Mouse (Mus musculus) left cerebral cortex, adult 8-10 months (tissue): Measurements from ENCODE around the gene Efcab5. TPM values are rescaled to one million over a fixed set of nuclear protein-coding genes. Genes with fewer than 3 reads are reported as not detected.
A peak's percentile ranks its signal among the peaks of the same experiment; 100 is the strongest.
"Not testable (repeated sequence)": the region's sequence is repeated elsewhere in the genome, so short reads cannot be mapped to it uniquely, and the experiment has no call there.

Experiments
- DNase-seq, 2 experiments: peaks; one replicate each; pipeline ENCODE4 v3.0.0; 2022; ENCODE audit warnings: low spot score in 2 of 2
- total RNA-seq, 4 experiments: library from RNA; stranded (reverse); gene quantifications; 2 replicates each; pipeline ENCODE4 v1.2.4; 2022

The Efcab5 gene
- total RNA-seq, 4 experiments from 2014 or later: 2.8 to 4.3 (median 4.1) TPM

GRCm38 (mm10) chr11:77179771-77180170 lies 9.0 kb downstream of the Efcab5 start:
- no peak for DNase-seq

- DNase-seq: no peak
Measured at GRCm38 (mm10) chr11:77174531-77174930, 14.2 kb downstream of the Efcab5 start.

GRCm38 (mm10) chr11:77173731-77174130 lies 15.0 kb downstream of the Efcab5 start:
- DNase-seq: no peak

- DNase-seq: no peak
Measured at GRCm38 (mm10) chr11:77160744-77161143, 28.0 kb downstream of the Efcab5 start.

- no peak for DNase-seq
Measured at GRCm38 (mm10) chr11:77160341-77160740, 28.4 kb downstream of the Efcab5 start.

- no peak for DNase-seq
Measured at GRCm38 (mm10) chr11:77154214-77154613, 34.6 kb downstream of the Efcab5 start.

- no peak for DNase-seq
Measured at GRCm38 (mm10) chr11:77150806-77151205, 38.0 kb downstream of the Efcab5 start.

GRCm38 (mm10) chr11:77149783-77150630 lies 38.8 kb downstream of the Efcab5 start:
- not testable (repeated sequence) for DNase-seq

GRCm38 (mm10) chr11:77148774-77149173 lies 40.0 kb downstream of the Efcab5 start:
- DNase-seq: no peak

- DNase-seq: no peak
Measured at GRCm38 (mm10) chr11:77147753-77148152, 41.0 kb downstream of the Efcab5 start.

GRCm38 (mm10) chr11:77145423-77145822 lies 43.3 kb downstream of the Efcab5 start:
- no peak for DNase-seq

GRCm38 (mm10) chr11:77141938-77142337 lies 46.8 kb downstream of the Efcab5 start:
- DNase-seq: no peak

- DNase-seq: no peak
Measured at GRCm38 (mm10) chr11:77139976-77140375, 48.8 kb downstream of the Efcab5 start.

GRCm38 (mm10) chr11:77133450-77133849 lies 55.3 kb downstream of the Efcab5 start:
- no peak for DNase-seq

- DNase-seq: no peak
Measured at GRCm38 (mm10) chr11:77132580-77132979, 56.2 kb downstream of the Efcab5 start.

GRCm38 (mm10) chr11:77128562-77128961 lies 60.2 kb downstream of the Efcab5 start:
- no peak for DNase-seq

GRCm38 (mm10) chr11:77111141-77111540 lies 77.6 kb downstream of the Efcab5 start:
- DNase-seq: no peak

GRCm38 (mm10) chr11:77108442-77108841 lies 80.3 kb downstream of the Efcab5 start:
- no peak for DNase-seq

- DNase-seq: not testable (repeated sequence)
Measured at GRCm38 (mm10) chr11:77107872-77108271, 80.9 kb downstream of the Efcab5 start.

- no peak for DNase-seq
Measured at GRCm38 (mm10) chr11:77106961-77107360, 81.8 kb downstream of the Efcab5 start.

GRCm38 (mm10) chr11:77100137-77100937 lies 88.4 kb downstream of the Efcab5 start:
- peak; percentile 25 to 74 for DNase-seq

GRCm38 (mm10) chr11:77098332-77098972 lies 90.3 kb downstream of the Efcab5 start:
- DNase-seq: no peak
